Mouse (Mus musculus): ENCODE results near the gene Qtrt2. TPM values are rescaled to one million over a fixed set of nuclear protein-coding genes. Genes with fewer than 3 reads are reported as not detected.

Qtrt2 gene
- total and polyA plus RNA-seq, 3 experiments = 6.0 to 27.5 (median 24.8) TPM

DNA sequence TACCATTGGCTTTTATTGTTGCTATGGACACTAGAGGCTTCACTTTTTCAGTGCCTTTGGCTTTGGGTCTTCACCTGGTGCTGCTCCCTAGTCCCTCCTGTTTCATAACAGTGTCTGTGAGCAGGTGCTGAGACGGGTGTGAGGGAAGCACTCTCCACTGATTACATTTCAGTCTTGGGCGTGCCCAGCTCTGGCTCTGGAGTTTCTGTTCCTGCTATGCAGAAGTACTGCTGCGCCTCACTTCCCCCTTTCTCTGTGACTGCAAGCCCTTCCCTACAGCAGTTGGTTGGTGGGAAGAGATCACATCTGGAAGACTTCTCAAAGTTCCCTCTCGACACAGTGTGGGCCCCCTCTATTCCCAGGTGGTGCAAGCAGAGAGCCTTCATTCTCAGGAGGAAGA is 25.0 kb upstream of the Qtrt2 start:
- DNase-seq (ENCODE audit: low spot score) = no peak
- TF ChIP-seq POLR2AphosphoS5 (IDR thresholded peaks at IDR 0.05; ENCODE audit: insufficient replicate concordance, low read depth, low read length) = no peak
- TF ChIP-seq GATA1 (IDR thresholded peaks at IDR 0.05; ENCODE audit: borderline replicate concordance, low read length) = no peak
- no peak for TF ChIP-seq CTCF (IDR thresholded peaks at IDR 0.05; ENCODE audit: low read depth, low read length)

DNA sequence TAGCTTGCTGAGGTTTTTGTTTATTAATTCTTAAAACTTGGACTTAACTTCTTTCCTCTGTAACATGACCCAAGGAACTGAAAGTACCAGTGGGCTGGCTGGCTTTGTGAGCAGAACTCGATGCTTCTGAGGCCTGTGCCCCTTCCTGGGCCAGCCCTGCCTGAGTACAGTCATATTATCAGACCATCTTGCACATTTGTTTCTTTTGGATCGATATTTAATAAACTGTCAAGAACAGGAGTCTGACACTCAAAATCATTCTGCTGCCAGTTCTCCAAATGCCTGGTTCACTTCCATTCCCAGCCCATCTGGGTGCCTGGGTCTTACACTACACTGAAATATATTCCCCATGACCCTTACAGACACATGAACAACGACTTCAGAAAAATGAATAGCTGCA is 19.3 kb upstream of the Qtrt2 start:
- Histone ChIP-seq H3K4me1 (ENCODE audit: insufficient read depth, low read depth, low read length) (no peaks in the 10 kb centered on the region), H3K9me3 (replicated peaks) (no peaks in the 10 kb centered on the region), H3K36me3 (replicated peaks) (peaks cover 23% of the 10 kb centered on the region), H3K27me3 (ENCODE audit: insufficient read depth, low read length) (no peaks in the 10 kb centered on the region), H3K4me3 (ENCODE audit: low read depth, low read length) (no peak overlapping the region)
- ATAC-seq (ENCODE audit: extremely low read depth, insufficient number of reproducible peaks, low FRiP score, poor library complexity, severe bottlenecking) = no peak
- TF ChIP-seq GATA2 (IDR thresholded peaks at IDR 0.05; ENCODE audit: borderline replicate concordance, low read depth, low read length) (no peak), CTCF (IDR thresholded peaks at IDR 0.05; ENCODE audit: low read depth, low read length) (no peak), GATA1 (IDR thresholded peaks at IDR 0.05; ENCODE audit: borderline replicate concordance, low read length) (no peak), TAL1 (conservative IDR thresholded peaks at IDR 0.05; ENCODE audit: low read depth, low read length) (no peak), POLR2AphosphoS5 (IDR thresholded peaks at IDR 0.05; ENCODE audit: insufficient replicate concordance, low read depth, low read length) (no peak)
- no peak for DNase-seq (ENCODE audit: low spot score)

More for the DNA sequence above, 25.0 kb upstream of the Qtrt2 start:
- H3K4me3 ChIP-seq (ENCODE audit: low read depth, low read length) = no peak overlapping the region
- H3K9me3 ChIP-seq (replicated peaks) = no peaks in the 10 kb centered on the region
- peaks cover 8% of the 10 kb centered on the region for H3K4me1 ChIP-seq (ENCODE audit: insufficient read depth, low read depth, low read length)
- H3K36me3 ChIP-seq (replicated peaks) = peaks cover 38% of the 10 kb centered on the region
- H3K27me3 ChIP-seq (ENCODE audit: insufficient read depth, low read length) = no peaks in the 10 kb centered on the region
- no peak for ATAC-seq (ENCODE audit: extremely low read depth, insufficient number of reproducible peaks, low FRiP score, poor library complexity, severe bottlenecking)

DNA sequence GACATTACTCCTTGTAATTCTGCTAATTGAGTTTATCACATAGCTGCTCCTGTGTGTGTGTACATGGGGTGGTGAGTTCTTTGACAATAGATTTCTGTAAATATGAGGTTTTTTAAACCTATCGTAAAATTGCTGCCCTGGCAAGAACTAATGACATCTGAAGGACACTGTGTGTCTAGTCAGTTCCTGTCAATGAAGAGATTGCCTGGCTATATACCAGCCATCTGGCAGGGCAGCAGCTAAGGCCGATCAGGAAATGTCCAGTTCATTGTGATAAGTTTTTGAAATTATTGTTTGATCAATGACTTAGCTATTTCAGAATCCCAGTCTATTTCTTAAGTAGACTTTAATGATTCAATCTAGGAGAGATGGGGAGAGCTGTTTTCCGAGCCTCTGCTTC is 18.7 kb upstream of the Qtrt2 start:
- no peak for ATAC-seq (ENCODE audit: extremely low read depth, insufficient number of reproducible peaks, low FRiP score, poor library complexity, severe bottlenecking)
- Histone ChIP-seq H3K4me1 (ENCODE audit: insufficient read depth, low read depth, low read length) (no peaks in the 10 kb centered on the region), H3K4me3 (ENCODE audit: low read depth, low read length) (no peak overlapping the region), H3K36me3 (replicated peaks) (peaks cover 19% of the 10 kb centered on the region), H3K9me3 (replicated peaks) (no peaks in the 10 kb centered on the region), H3K27me3 (ENCODE audit: insufficient read depth, low read length) (no peaks in the 10 kb centered on the region)
- no peak for DNase-seq (ENCODE audit: low spot score)
- TF ChIP-seq CTCF (IDR thresholded peaks at IDR 0.05; ENCODE audit: low read depth, low read length) (no peak), TAL1 (conservative IDR thresholded peaks at IDR 0.05; ENCODE audit: low read depth, low read length) (no peak), GATA1 (IDR thresholded peaks at IDR 0.05; ENCODE audit: borderline replicate concordance, low read length) (no peak)

DNA sequence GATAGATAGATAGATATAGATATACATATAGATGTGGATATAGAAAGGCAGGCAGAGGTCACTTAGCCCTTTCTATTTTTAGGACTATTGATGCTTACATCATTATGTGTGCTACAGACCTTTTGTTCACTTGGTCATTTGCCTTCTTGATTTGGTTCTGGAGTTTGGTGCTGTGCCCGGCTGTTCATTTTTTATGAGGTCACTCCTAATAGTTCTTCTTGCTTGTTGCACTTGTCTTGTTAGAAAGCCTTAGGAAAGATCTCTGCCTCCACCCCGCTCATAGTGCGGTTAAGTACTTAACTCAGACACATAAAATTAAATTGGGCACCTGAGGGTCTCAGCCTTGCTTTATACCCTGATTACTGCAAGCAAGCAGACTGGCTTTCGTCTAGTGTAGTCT is 14.2 kb upstream of the Qtrt2 start:
- H3K9me3 ChIP-seq (replicated peaks) = no peaks in the 10 kb centered on the region
- TF ChIP-seq GATA1 (IDR thresholded peaks at IDR 0.05; ENCODE audit: borderline replicate concordance, low read length) = no peak
- no peak for TF ChIP-seq POLR2AphosphoS5 (IDR thresholded peaks at IDR 0.05; ENCODE audit: insufficient replicate concordance, low read depth, low read length)
- TF ChIP-seq TAL1 (conservative IDR thresholded peaks at IDR 0.05; ENCODE audit: low read depth, low read length) = no peak
- no peak for TF ChIP-seq CTCF (IDR thresholded peaks at IDR 0.05; ENCODE audit: low read depth, low read length)
- no peak for TF ChIP-seq GATA2 (IDR thresholded peaks at IDR 0.05; ENCODE audit: borderline replicate concordance, low read depth, low read length)
- peaks cover 25% of the 10 kb centered on the region for H3K36me3 ChIP-seq (replicated peaks)
- DNase-seq (ENCODE audit: low spot score) = no peak
- H3K27me3 ChIP-seq (ENCODE audit: insufficient read depth, low read length) = no peaks in the 10 kb centered on the region
- no peak for ATAC-seq (ENCODE audit: extremely low read depth, insufficient number of reproducible peaks, low FRiP score, poor library complexity, severe bottlenecking)
- no peak overlapping the region for H3K4me3 ChIP-seq (ENCODE audit: low read depth, low read length)
- no peaks in the 10 kb centered on the region for H3K4me1 ChIP-seq (ENCODE audit: insufficient read depth, low read depth, low read length)

DNA sequence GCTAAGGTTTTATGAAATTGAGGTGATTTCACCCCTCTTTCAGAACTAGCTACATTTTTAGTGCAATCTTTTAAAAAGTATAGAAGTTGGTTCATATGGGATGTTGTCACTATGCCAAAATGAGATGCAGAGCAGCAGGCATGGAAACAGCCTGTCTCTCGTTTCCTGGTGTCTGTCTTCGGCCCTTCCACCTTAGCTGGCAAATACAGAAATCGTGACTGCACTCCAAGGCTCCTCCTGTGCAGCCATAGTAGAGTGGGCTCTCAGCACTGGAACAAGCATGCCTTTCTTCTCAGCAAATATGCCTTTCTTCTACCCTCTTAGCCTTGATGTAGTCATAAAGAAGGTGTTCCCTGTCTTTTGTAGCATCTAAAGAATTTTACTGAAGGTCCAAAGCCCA is 9.3 kb upstream of the Qtrt2 start:
- DNase-seq (ENCODE audit: low spot score) = no peak
- H3K27me3 ChIP-seq (ENCODE audit: insufficient read depth, low read length) = no peaks in the 10 kb centered on the region
- TF ChIP-seq CTCF (IDR thresholded peaks at IDR 0.05; ENCODE audit: low read depth, low read length) (no peak), GATA2 (IDR thresholded peaks at IDR 0.05; ENCODE audit: borderline replicate concordance, low read depth, low read length) (no peak), TAL1 (conservative IDR thresholded peaks at IDR 0.05; ENCODE audit: low read depth, low read length) (no peak), GATA1 (IDR thresholded peaks at IDR 0.05; ENCODE audit: borderline replicate concordance, low read length) (no peak), POLR2AphosphoS5 (IDR thresholded peaks at IDR 0.05; ENCODE audit: insufficient replicate concordance, low read depth, low read length) (no peak)
- no peak for ATAC-seq (ENCODE audit: extremely low read depth, insufficient number of reproducible peaks, low FRiP score, poor library complexity, severe bottlenecking)
- no peaks in the 10 kb centered on the region for H3K4me1 ChIP-seq (ENCODE audit: insufficient read depth, low read depth, low read length)
- H3K9me3 ChIP-seq (replicated peaks) = no peaks in the 10 kb centered on the region
- H3K4me3 ChIP-seq (ENCODE audit: low read depth, low read length) = no peak overlapping the region
- peaks cover 35% of the 10 kb centered on the region for H3K36me3 ChIP-seq (replicated peaks)

DNA sequence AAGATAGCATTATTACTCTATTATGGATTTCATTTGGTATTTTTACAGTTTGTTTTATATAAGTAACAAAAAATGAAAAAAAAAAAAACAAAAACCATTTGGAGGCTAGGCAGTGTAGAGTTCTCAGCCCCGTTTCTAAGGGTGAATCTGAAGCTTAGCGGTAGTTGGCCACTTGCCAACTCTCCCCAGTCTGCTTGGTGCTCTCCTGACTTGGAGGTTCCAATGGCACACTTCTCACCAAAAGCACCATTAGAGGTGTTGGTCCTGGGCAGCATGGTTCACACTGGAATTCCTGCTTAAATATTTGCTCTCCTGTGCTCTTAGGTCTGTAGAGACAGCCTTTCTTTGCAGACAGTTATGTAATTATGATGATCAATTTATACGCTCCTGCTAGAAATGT is 8.8 kb upstream of the Qtrt2 start:
- TF ChIP-seq POLR2AphosphoS5 (IDR thresholded peaks at IDR 0.05; ENCODE audit: insufficient replicate concordance, low read depth, low read length) (no peak), GATA1 (IDR thresholded peaks at IDR 0.05; ENCODE audit: borderline replicate concordance, low read length) (no peak), TAL1 (conservative IDR thresholded peaks at IDR 0.05; ENCODE audit: low read depth, low read length) (no peak), GATA2 (IDR thresholded peaks at IDR 0.05; ENCODE audit: borderline replicate concordance, low read depth, low read length) (no peak), CTCF (IDR thresholded peaks at IDR 0.05; ENCODE audit: low read depth, low read length) (no peak)
- ATAC-seq (ENCODE audit: extremely low read depth, insufficient number of reproducible peaks, low FRiP score, poor library complexity, severe bottlenecking) = no peak
- no peaks in the 10 kb centered on the region for H3K4me1 ChIP-seq (ENCODE audit: insufficient read depth, low read depth, low read length)
- no peaks in the 10 kb centered on the region for H3K9me3 ChIP-seq (replicated peaks)
- H3K4me3 ChIP-seq (ENCODE audit: low read depth, low read length) = no peak overlapping the region
- H3K36me3 ChIP-seq (replicated peaks) = peaks cover 35% of the 10 kb centered on the region
- H3K27me3 ChIP-seq (ENCODE audit: insufficient read depth, low read length) = no peaks in the 10 kb centered on the region
- no peak for DNase-seq (ENCODE audit: low spot score)

DNA sequence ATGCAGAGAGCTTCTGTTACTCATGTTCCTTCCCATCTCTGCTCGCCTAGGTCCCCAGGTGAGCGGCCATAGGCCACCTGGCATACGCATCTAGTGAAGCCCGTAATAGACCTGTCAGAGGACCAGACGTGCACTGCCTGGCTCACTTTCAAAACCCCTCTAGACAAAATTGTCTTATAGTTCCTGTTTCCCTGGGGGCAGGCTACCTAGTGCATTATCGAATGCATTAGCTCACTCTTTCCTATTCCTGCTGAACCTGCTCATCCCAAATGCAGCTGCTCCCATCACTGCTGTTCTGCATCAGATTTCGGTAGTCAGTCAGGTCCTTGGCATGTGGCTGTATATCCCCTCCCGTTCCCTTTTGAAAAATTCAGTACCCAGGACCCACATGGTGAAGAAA is 8.2 kb upstream of the Qtrt2 start:
- H3K36me3 ChIP-seq (replicated peaks) = peaks cover 35% of the 10 kb centered on the region
- H3K4me1 ChIP-seq (ENCODE audit: insufficient read depth, low read depth, low read length) = no peaks in the 10 kb centered on the region
- no peak for ATAC-seq (ENCODE audit: extremely low read depth, insufficient number of reproducible peaks, low FRiP score, poor library complexity, severe bottlenecking)
- TF ChIP-seq POLR2AphosphoS5 (IDR thresholded peaks at IDR 0.05; ENCODE audit: insufficient replicate concordance, low read depth, low read length) (no peak), CTCF (IDR thresholded peaks at IDR 0.05; ENCODE audit: low read depth, low read length) (no peak), GATA2 (IDR thresholded peaks at IDR 0.05; ENCODE audit: borderline replicate concordance, low read depth, low read length) (no peak), TAL1 (conservative IDR thresholded peaks at IDR 0.05; ENCODE audit: low read depth, low read length) (no peak), GATA1 (IDR thresholded peaks at IDR 0.05; ENCODE audit: borderline replicate concordance, low read length) (no peak)
- H3K4me3 ChIP-seq (ENCODE audit: low read depth, low read length) = no peak overlapping the region
- H3K27me3 ChIP-seq (ENCODE audit: insufficient read depth, low read length) = no peaks in the 10 kb centered on the region
- DNase-seq (ENCODE audit: low spot score) = no peak
- H3K9me3 ChIP-seq (replicated peaks) = no peaks in the 10 kb centered on the region

All from G1E (cell line).